Mouse (Mus musculus): ENCODE measurements around the gene Xrn2. TPM values are rescaled to one million over a fixed set of nuclear protein-coding genes. Genes with fewer than 3 reads are reported as not detected.

The Xrn2 gene
- total and polyA plus RNA-seq, 3 experiments, result 98.0 to 108 TPM; not detected in 1

GRCm38 (mm10) chr2:147085072-147085870 lies 72.5 kb downstream of the Xrn2 start, which contains the start of gene Nkx2-4:
Gene Nkx2-4, minus strand, starts transcription at chr2:147085445.
- Histone ChIP-seq H3K36me3 (ENCODE audit: control insufficient read depth in 1 of 2, insufficient read depth in 2 of 2, low read length in 2 of 2) (no peaks in the 10 kb centered on the region), H3K4me3 (ENCODE audit: control insufficient read depth in 1 of 2, insufficient read depth in 1 of 2, low read depth in 2 of 2, low read length in 2 of 2) (no peak within 1 kb of the TSS), H3K9ac (ENCODE audit: control insufficient read depth, low read depth, low read length, poor library complexity, severe bottlenecking) (no peak within 1 kb of the TSS), H3K9me3 (replicated peaks; ENCODE audit: insufficient read depth, low read length) (no peaks in the 10 kb centered on the region), H3K27me3 (ENCODE audit: control insufficient read depth in 1 of 2, insufficient read depth in 2 of 2, low read length in 2 of 2) (no peaks in the 10 kb centered on the region; a peak in 2 of 4 replicates), H3K4me1 (ENCODE audit: control insufficient read depth in 1 of 2, insufficient read depth in 2 of 2, low read length in 2 of 2) (no peaks in the 10 kb centered on the region), H3K27ac (ENCODE audit: control insufficient read depth, low read depth, low read length) (no peak within 1 kb of the TSS), H3K79me2 (ENCODE audit: control insufficient read depth, insufficient read depth, low read length, poor library complexity) (no peaks in the 10 kb centered on the region)
- DNase-seq (ENCODE audit: low read depth, low spot score), result no peak
- no peak for TF ChIP-seq POLR2AphosphoS2 (IDR thresholded peaks at IDR 0.05; ENCODE audit: low read length)

- no peak for TF ChIP-seq USF2 (IDR thresholded peaks at IDR 0.05; ENCODE audit: borderline replicate concordance in 1 of 2, insufficient read depth in 1 of 2, low read depth in 1 of 2, low read length in 2 of 2)
- TF ChIP-seq RAD21 (IDR thresholded peaks at IDR 0.05; ENCODE audit: low read depth, low read length), result no peak
- no peak for TF ChIP-seq CHD1 (IDR thresholded peaks at IDR 0.05; ENCODE audit: low read depth, low read length)
- Histone ChIP-seq H3K36me3 (ENCODE audit: control insufficient read depth in 1 of 2, insufficient read depth in 2 of 2, low read length in 2 of 2) (no peaks in the 10 kb centered on the region), H3K9ac (ENCODE audit: control insufficient read depth, low read depth, low read length, poor library complexity, severe bottlenecking) (no peak overlapping the region), H3K4me3 (ENCODE audit: control insufficient read depth in 1 of 2, insufficient read depth in 1 of 2, low read depth in 2 of 2, low read length in 2 of 2) (no peak overlapping the region), H3K27ac (ENCODE audit: control insufficient read depth, low read depth, low read length) (no peak overlapping the region), H3K9me3 (replicated peaks; ENCODE audit: insufficient read depth, low read length) (no peaks in the 10 kb centered on the region), H3K27me3 (ENCODE audit: control insufficient read depth in 1 of 2, insufficient read depth in 2 of 2, low read length in 2 of 2) (no peaks in the 10 kb centered on the region; a peak in 2 of 4 replicates), H3K4me1 (ENCODE audit: control insufficient read depth in 1 of 2, insufficient read depth in 2 of 2, low read length in 2 of 2) (no peaks in the 10 kb centered on the region), H3K79me2 (ENCODE audit: control insufficient read depth, insufficient read depth, low read length, poor library complexity) (no peaks in the 10 kb centered on the region)
- DNase-seq (ENCODE audit: low read depth, low spot score), result no peak
These were observed 73.1 kb downstream of the Xrn2 start for GRCm38 (mm10) chr2:147085937-147086336.

- no peak for DNase-seq (ENCODE audit: low read depth, low spot score)
- H3K36me3 ChIP-seq (ENCODE audit: control insufficient read depth in 1 of 2, insufficient read depth in 2 of 2, low read length in 2 of 2), result no peaks in the 10 kb centered on the region
- no peak overlapping the region for H3K9ac ChIP-seq (ENCODE audit: control insufficient read depth, low read depth, low read length, poor library complexity, severe bottlenecking)
- no peaks in the 10 kb centered on the region for H3K4me1 ChIP-seq (ENCODE audit: control insufficient read depth in 1 of 2, insufficient read depth in 2 of 2, low read length in 2 of 2)
- no peak overlapping the region for H3K27ac ChIP-seq (ENCODE audit: control insufficient read depth, low read depth, low read length)
- H3K9me3 ChIP-seq (replicated peaks; ENCODE audit: insufficient read depth, low read length), result no peaks in the 10 kb centered on the region
- no peaks in the 10 kb centered on the region for H3K79me2 ChIP-seq (ENCODE audit: control insufficient read depth, insufficient read depth, low read length, poor library complexity)
- H3K27me3 ChIP-seq (ENCODE audit: control insufficient read depth in 1 of 2, insufficient read depth in 2 of 2, low read length in 2 of 2), result no peaks in the 10 kb centered on the region; a peak in 2 of 4 replicates
- H3K4me3 ChIP-seq (ENCODE audit: control insufficient read depth in 1 of 2, insufficient read depth in 1 of 2, low read depth in 2 of 2, low read length in 2 of 2), result no peak overlapping the region
- TF ChIP-seq TCF12 (IDR thresholded peaks at IDR 0.05; ENCODE audit: low read depth, low read length), result no peak
- TF ChIP-seq CTCF (IDR thresholded peaks at IDR 0.05 in 2 of 3, conservative IDR thresholded peaks at IDR 0.05 in 1 of 3; ENCODE audit: control insufficient read depth in 1 of 3, insufficient read depth in 1 of 3, low read depth in 2 of 3, low read length in 3 of 3, poor library complexity in 1 of 3, severe bottlenecking in 1 of 3), result no peak
- no peak for TF ChIP-seq MAZ (IDR thresholded peaks at IDR 0.05; ENCODE audit: low read depth, low read length)
- no peak for TF ChIP-seq EP300 (IDR thresholded peaks at IDR 0.05; ENCODE audit: low read depth in 1 of 2, low read length in 2 of 2)
- TF ChIP-seq KAT2A (conservative IDR thresholded peaks at IDR 0.05; ENCODE audit: low read depth, low read length), result no peak
- no peak for TF ChIP-seq ZKSCAN1 (IDR thresholded peaks at IDR 0.05; ENCODE audit: low read depth, low read length)
- no peak for TF ChIP-seq HCFC1 (IDR thresholded peaks at IDR 0.05; ENCODE audit: low read depth, low read length)
- TF ChIP-seq MAX (IDR thresholded peaks at IDR 0.05; ENCODE audit: low read length), result no peak
- no peak for TF ChIP-seq MYC (IDR thresholded peaks at IDR 0.05; ENCODE audit: low read depth, low read length)
These were observed 73.6 kb downstream of the Xrn2 start for GRCm38 (mm10) chr2:147086441-147086840.

All from MEL (cell line).